Mouse (Mus musculus): ENCODE results near the gene Wbp1.

DNA sequence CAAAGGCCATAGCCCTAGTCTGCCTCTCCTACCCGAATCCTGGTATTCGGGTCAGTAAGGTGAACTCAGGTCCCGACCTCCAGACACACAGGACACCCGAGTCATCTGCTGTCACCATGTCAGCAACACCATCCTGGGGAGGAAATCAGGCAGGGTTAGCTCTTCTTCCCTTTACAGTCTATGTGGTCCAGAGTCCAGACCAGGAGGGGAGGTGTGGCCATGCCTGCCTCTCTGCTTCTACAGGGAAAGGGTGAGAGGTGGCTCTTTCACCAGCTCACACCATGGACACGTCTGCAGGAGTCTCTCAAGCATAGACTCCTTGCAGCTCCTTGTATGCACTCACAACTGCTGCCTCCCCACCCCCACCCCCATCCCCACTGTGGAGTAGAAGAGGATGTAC is 32.1 kb upstream of the Wbp1 start:
- TF ChIP-seq CTCF (IDR thresholded peaks at IDR 0.05; ENCODE audit: borderline replicate concordance, insufficient read depth, low read depth, low read length): no peak
- no peak for TF ChIP-seq POLR2A (IDR thresholded peaks at IDR 0.05; ENCODE audit: borderline replicate concordance, insufficient read depth, low read length)
